Mouse (Mus musculus): Measurements from ENCODE around the gene Senp2. TPM values are rescaled to one million over a fixed set of nuclear protein-coding genes. Genes with fewer than 3 reads are reported as not detected.

Gene Senp2
- polyA plus RNA-seq, 1 experiment from 2014 or later = 66.8 TPM

DNA sequence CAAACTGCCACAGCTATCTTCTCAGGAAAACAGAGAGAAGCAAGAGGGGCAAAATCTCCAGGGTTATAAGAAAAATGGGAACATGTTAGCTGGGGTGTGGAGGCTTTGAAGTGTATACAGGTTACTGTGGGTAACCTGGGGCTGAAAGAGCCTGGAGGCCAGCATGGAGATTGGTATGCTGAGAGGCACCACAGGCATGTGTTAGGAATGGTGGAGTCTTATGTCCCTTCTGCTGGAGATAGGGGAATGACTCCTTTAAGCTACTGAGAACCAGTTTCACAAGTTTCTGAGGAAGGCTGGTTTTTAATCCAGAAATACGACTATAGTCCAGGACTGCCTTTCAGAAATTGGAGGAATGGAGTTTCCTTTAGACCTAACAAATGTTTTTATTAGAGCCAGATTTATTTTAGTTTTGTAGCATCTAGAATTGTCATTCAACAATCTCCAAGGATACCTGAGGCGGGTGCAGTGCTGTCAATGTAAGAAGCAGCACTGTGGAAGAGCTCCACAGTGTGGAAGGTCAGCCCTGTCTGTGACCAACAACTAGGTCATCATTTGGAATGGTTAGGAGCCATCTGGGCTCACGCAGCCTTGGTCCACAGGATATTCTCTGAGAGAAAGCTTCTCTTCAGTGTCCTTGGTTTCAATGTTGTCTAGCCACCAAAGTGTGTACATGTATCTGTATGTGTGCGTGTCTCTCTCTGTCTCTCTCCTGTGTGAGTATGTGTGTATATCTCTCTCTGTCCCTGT, 9.2 kb upstream of the Senp2 start:
- Histone ChIP-seq H3K36me3 (ENCODE audit: control insufficient read depth, insufficient read depth, low read length) (no peaks in the 10 kb centered on the region), H3K4me1 (ENCODE audit: control insufficient read depth, insufficient read depth, low read length) (no peaks in the 10 kb centered on the region), H3K9ac (ENCODE audit: low read length) (no peak overlapping the region), H3K4me2 (ENCODE audit: low read depth, severe bottlenecking) (no peak overlapping the region), H3K4me3 (ENCODE audit: low read depth, low read length) (no peak overlapping the region), H3K27ac (replicated peaks; ENCODE audit: low read depth, low read length) (no peak overlapping the region), H3K9me3 (ENCODE audit: control insufficient read depth, low read length) (no peaks in the 10 kb centered on the region), H3K27me3 (ENCODE audit: control insufficient read depth, insufficient read depth, low read length) (no peaks in the 10 kb centered on the region)
- ATAC-seq (ENCODE audit: insufficient number of reproducible peaks, low FRiP score, low TSS enrichment, low read depth) (no peak), DNase-seq (ENCODE audit: low spot score) (no peak)
- 83% methylated on average over 4 of the region's 4 CpGs for WGBS

DNA sequence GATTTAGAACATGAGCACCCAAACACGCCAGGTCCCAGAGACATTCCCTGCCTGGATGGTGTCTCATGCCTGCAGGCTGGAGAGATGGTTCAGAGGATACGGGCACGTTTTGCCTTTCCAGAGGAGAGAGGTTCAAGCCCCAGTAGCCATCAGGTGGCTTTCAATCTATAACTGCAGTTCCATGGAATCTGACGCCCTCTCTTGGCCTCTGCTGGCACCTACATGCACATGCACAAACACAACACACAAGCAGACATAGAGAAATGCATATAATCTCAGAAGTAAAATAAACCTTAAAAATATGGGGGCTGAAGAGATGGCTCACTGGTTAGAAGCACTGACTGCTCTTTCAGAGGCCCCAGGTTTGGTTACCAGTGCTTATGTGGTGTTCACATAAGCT, 8.1 kb upstream of the Senp2 start:
- no peak overlapping the region for H3K4me3 ChIP-seq (ENCODE audit: low read depth, low read length)
- WGBS = 64% methylated on average over 4 of the region's 4 CpGs
- H3K27ac ChIP-seq (replicated peaks; ENCODE audit: low read depth, low read length) = no peak overlapping the region
- H3K9me3 ChIP-seq (ENCODE audit: control insufficient read depth, low read length) = no peaks in the 10 kb centered on the region
- no peaks in the 10 kb centered on the region for H3K36me3 ChIP-seq (ENCODE audit: control insufficient read depth, insufficient read depth, low read length)
- H3K9ac ChIP-seq (ENCODE audit: low read length) = no peak overlapping the region
- H3K4me2 ChIP-seq (ENCODE audit: low read depth, severe bottlenecking) = no peak overlapping the region
- H3K27me3 ChIP-seq (ENCODE audit: control insufficient read depth, insufficient read depth, low read length) = no peaks in the 10 kb centered on the region
- DNase-seq (ENCODE audit: low spot score) (no peak), ATAC-seq (ENCODE audit: insufficient number of reproducible peaks, low FRiP score, low TSS enrichment, low read depth) (no peak)
- H3K4me1 ChIP-seq (ENCODE audit: control insufficient read depth, insufficient read depth, low read length) = no peaks in the 10 kb centered on the region

DNA sequence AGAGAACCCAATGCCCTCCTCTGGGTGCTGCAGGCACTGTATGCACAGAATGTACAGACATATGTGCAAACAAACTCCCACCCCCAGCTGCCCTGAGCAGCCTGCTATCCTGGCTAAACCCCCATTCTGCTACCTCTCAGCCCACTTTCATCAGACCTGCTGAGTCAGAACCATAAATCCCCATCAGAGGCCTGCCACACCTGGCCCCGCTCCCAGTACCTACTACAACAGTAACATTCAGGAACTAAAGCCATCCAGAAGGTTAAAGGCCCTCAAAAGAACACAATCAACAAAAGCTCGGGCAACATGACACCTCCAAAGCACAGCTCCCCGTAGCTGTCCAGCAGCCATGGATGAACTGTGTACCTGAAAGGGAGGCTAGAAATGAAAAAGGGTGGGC, 7.7 kb upstream of the Senp2 start:
- Histone ChIP-seq H3K27ac (replicated peaks; ENCODE audit: low read depth, low read length) (no peak overlapping the region), H3K36me3 (ENCODE audit: control insufficient read depth, insufficient read depth, low read length) (no peaks in the 10 kb centered on the region), H3K9me3 (ENCODE audit: control insufficient read depth, low read length) (no peaks in the 10 kb centered on the region), H3K9ac (ENCODE audit: low read length) (no peak overlapping the region), H3K4me1 (ENCODE audit: control insufficient read depth, insufficient read depth, low read length) (no peaks in the 10 kb centered on the region), H3K4me3 (ENCODE audit: low read depth, low read length) (no peak overlapping the region), H3K4me2 (ENCODE audit: low read depth, severe bottlenecking) (no peak overlapping the region), H3K27me3 (ENCODE audit: control insufficient read depth, insufficient read depth, low read length) (no peaks in the 10 kb centered on the region)
- no peak for DNase-seq (ENCODE audit: low spot score)
- WGBS = 65% methylated on average over 3 of the region's 3 CpGs
- ATAC-seq (ENCODE audit: insufficient number of reproducible peaks, low FRiP score, low TSS enrichment, low read depth) = no peak

DNA sequence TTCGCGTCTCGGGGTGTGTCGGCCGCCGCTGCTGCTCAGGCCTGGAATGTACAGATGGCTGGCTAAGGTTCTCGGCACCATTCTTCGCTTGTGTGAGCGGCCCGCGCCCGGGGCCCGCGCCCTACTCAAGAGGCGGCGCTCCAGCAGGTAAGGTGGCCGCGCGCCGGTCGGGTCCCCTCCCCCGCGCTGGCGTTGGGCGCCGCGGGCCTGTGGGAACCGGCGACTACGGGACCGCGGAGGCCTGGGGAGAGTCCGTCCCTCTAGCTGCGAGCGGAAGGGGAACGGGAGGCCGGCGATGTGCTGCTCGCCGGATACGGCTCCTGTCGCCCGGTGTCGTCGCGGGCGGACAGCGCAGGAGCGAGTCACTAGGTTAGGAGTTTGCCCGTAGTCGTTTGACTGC, 312 bp downstream of the Senp2 start:
- Histone ChIP-seq H3K9me3 (ENCODE audit: control insufficient read depth, low read length) (no peaks in the 10 kb centered on the region), H3K4me3 (ENCODE audit: low read depth, low read length) (peak overlapping the region; percentile 99), H3K4me1 (ENCODE audit: control insufficient read depth, insufficient read depth, low read length) (peaks cover 4% of the 10 kb centered on the region; the same call in 1 of the 2 replicates), H3K4me2 (ENCODE audit: low read depth, severe bottlenecking) (peak overlapping the region; percentile 71), H3K36me3 (ENCODE audit: control insufficient read depth, insufficient read depth, low read length) (no peaks in the 10 kb centered on the region), H3K27ac (replicated peaks; ENCODE audit: low read depth, low read length) (no peak overlapping the region), H3K9ac (ENCODE audit: low read length) (peak overlapping the region; percentile 87), H3K27me3 (ENCODE audit: control insufficient read depth, insufficient read depth, low read length) (no peaks in the 10 kb centered on the region)
- DNase-seq (ENCODE audit: low spot score) (no peak), ATAC-seq (ENCODE audit: insufficient number of reproducible peaks, low FRiP score, low TSS enrichment, low read depth) (peak; percentile 66)
- WGBS = under 1% methylated on average over 50 of the region's 51 CpGs

DNA sequence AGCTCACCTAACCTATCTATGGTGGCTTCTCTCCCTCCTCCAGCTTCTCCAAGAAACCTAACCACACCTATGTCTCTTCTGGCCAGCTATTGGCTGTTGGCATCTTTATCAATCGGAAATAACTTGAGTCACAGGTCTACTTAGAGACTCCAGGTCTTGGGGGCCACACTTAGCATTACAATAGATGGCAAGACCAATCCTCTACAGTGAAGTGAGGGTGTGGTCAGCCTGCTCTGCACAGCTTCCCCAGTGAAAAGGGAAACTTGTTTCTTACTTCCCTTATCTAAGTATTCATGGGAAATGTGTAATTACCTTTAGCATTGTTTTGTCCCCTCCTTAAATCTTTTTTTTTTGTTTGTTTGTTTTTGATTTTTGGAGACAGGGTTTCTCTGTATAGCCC, 6.3 kb downstream of the Senp2 start:
- no peak for ATAC-seq (ENCODE audit: insufficient number of reproducible peaks, low FRiP score, low TSS enrichment, low read depth)
- Histone ChIP-seq H3K4me2 (ENCODE audit: low read depth, severe bottlenecking) (no peak overlapping the region), H3K4me1 (ENCODE audit: control insufficient read depth, insufficient read depth, low read length) (no peaks in the 10 kb centered on the region), H3K4me3 (ENCODE audit: low read depth, low read length) (no peak overlapping the region), H3K27ac (replicated peaks; ENCODE audit: low read depth, low read length) (no peak overlapping the region), H3K9ac (ENCODE audit: low read length) (no peak overlapping the region), H3K27me3 (ENCODE audit: control insufficient read depth, insufficient read depth, low read length) (no peaks in the 10 kb centered on the region), H3K36me3 (ENCODE audit: control insufficient read depth, insufficient read depth, low read length) (peaks cover 13% of the 10 kb centered on the region; the same call in 1 of the 2 replicates), H3K9me3 (ENCODE audit: control insufficient read depth, low read length) (no peaks in the 10 kb centered on the region)
- WGBS = 93% methylated on average over 1 of the region's 1 CpGs
- DNase-seq (ENCODE audit: low spot score) = no peak

DNA sequence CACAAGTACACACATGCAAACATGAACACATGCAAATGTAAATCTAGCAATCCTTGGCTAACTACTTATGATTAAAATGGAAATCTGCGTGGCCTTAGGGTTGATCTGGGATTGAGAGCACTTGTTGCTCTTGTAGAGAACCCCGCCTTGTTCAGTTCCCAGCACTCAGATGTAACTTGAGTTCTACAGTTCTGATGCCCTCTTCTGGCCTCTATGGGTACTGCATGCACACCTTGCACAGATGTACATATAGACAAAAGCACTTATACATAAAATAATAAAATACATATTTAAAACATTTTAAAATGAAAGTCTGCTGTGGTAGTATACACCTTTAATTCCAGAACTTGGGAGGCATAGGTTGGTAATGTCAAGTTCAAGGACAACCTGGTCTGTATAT, 12.8 kb downstream of the Senp2 start:
- Histone ChIP-seq H3K9me3 (ENCODE audit: control insufficient read depth, low read length) (no peaks in the 10 kb centered on the region; the same call in 1 of the 2 replicates), H3K4me2 (ENCODE audit: low read depth, severe bottlenecking) (no peak overlapping the region), H3K36me3 (ENCODE audit: control insufficient read depth, insufficient read depth, low read length) (peaks cover 18% of the 10 kb centered on the region), H3K4me1 (ENCODE audit: control insufficient read depth, insufficient read depth, low read length) (no peaks in the 10 kb centered on the region), H3K27ac (replicated peaks; ENCODE audit: low read depth, low read length) (no peak overlapping the region), H3K4me3 (ENCODE audit: low read depth, low read length) (no peak overlapping the region), H3K27me3 (ENCODE audit: control insufficient read depth, insufficient read depth, low read length) (no peaks in the 10 kb centered on the region), H3K9ac (ENCODE audit: low read length) (no peak overlapping the region)
- DNase-seq (ENCODE audit: low spot score) (peak; percentile 42), ATAC-seq (ENCODE audit: insufficient number of reproducible peaks, low FRiP score, low TSS enrichment, low read depth) (no peak)
- 96% methylated on average over 2 of the region's 2 CpGs for WGBS

DNA sequence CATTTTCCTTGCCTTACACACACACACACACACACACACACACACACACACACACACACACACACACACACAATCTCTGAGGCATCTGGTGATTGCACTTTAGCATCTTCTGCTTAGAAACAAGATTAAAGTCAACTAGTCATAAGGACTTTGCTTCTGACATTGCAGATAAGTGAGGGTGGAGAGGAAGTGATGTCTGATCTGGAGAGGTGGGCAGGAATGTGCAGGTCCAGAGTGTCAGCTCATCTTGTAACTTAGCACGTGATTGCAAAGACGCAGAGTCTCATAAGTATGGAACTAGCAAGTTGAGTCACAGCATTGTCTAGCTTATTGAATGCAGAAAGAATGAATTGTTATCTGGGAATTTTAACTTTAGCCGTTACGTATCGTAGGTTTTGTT, 18.2 kb downstream of the Senp2 start:
- no peak overlapping the region for H3K4me3 ChIP-seq (ENCODE audit: low read depth, low read length)
- no peaks in the 10 kb centered on the region for H3K27me3 ChIP-seq (ENCODE audit: control insufficient read depth, insufficient read depth, low read length)
- H3K4me2 ChIP-seq (ENCODE audit: low read depth, severe bottlenecking) = no peak overlapping the region
- H3K9ac ChIP-seq (ENCODE audit: low read length) = no peak overlapping the region
- no peak for ATAC-seq (ENCODE audit: insufficient number of reproducible peaks, low FRiP score, low TSS enrichment, low read depth)
- H3K4me1 ChIP-seq (ENCODE audit: control insufficient read depth, insufficient read depth, low read length) = no peaks in the 10 kb centered on the region
- peaks cover 14% of the 10 kb centered on the region for H3K36me3 ChIP-seq (ENCODE audit: control insufficient read depth, insufficient read depth, low read length)
- 94% methylated on average over 5 of the region's 5 CpGs for WGBS
- no peaks in the 10 kb centered on the region for H3K9me3 ChIP-seq (ENCODE audit: control insufficient read depth, low read length)
- no peak for DNase-seq (ENCODE audit: low spot score)
- H3K27ac ChIP-seq (replicated peaks; ENCODE audit: low read depth, low read length) = no peak overlapping the region

DNA sequence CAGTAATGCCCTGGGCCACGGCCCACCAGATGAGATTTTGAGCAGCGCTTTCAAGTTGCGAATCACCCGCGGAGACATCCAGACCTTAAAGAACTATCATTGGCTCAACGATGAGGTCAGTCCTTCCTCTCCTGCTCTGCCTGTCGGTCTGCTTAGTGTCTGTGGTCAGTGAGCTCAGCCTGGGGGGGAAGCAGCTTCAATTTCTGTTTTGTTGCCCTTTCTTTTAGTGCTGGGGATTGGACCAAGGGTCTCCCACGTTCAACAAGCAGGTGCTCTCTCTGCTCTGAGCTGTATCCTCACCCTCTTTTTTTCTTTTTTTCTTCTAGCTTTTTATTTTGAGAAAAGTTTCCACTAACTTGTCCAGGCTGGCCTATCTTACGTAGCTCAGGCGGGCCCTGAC, 29.3 kb downstream of the Senp2 start:
- Histone ChIP-seq H3K4me2 (ENCODE audit: low read depth, severe bottlenecking) (no peak overlapping the region), H3K9me3 (ENCODE audit: control insufficient read depth, low read length) (no peaks in the 10 kb centered on the region), H3K27ac (replicated peaks; ENCODE audit: low read depth, low read length) (no peak overlapping the region), H3K4me3 (ENCODE audit: low read depth, low read length) (no peak overlapping the region), H3K27me3 (ENCODE audit: control insufficient read depth, insufficient read depth, low read length) (no peaks in the 10 kb centered on the region), H3K4me1 (ENCODE audit: control insufficient read depth, insufficient read depth, low read length) (no peaks in the 10 kb centered on the region), H3K36me3 (ENCODE audit: control insufficient read depth, insufficient read depth, low read length) (peaks cover 13% of the 10 kb centered on the region; the same call in 1 of the 2 replicates), H3K9ac (ENCODE audit: low read length) (no peak overlapping the region)
- no peak for ATAC-seq (ENCODE audit: insufficient number of reproducible peaks, low FRiP score, low TSS enrichment, low read depth)
- DNase-seq (ENCODE audit: low spot score) = no peak
- 91% methylated on average over 10 of the region's 10 CpGs for WGBS

DNA sequence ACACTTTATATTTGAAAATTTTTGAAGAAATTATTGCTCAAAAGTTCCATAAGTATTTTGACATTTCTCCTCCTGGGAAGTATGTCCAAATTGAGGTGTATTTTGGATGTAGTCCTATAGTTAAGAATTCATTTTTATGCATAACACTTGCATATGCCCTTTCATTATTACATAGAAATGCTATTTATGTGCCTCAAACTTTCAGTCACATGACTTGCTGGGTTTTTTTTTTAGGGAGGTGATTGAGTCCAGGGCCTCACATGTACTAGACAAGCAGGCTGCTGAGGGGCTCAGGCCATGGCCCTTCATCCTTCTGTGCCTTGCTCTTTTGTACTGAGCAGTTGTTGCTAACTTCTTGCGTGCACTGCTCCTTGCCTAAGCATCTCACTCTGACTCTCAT, 30.7 kb downstream of the Senp2 start:
- 85% methylated on average over 1 of the region's 1 CpGs for WGBS
- no peak for ATAC-seq (ENCODE audit: insufficient number of reproducible peaks, low FRiP score, low TSS enrichment, low read depth)
- no peak overlapping the region for H3K9ac ChIP-seq (ENCODE audit: low read length)
- no peak for DNase-seq (ENCODE audit: low spot score)
- H3K27me3 ChIP-seq (ENCODE audit: control insufficient read depth, insufficient read depth, low read length) = no peaks in the 10 kb centered on the region
- no peaks in the 10 kb centered on the region for H3K4me1 ChIP-seq (ENCODE audit: control insufficient read depth, insufficient read depth, low read length)
- H3K4me2 ChIP-seq (ENCODE audit: low read depth, severe bottlenecking) = no peak overlapping the region
- peaks cover 17% of the 10 kb centered on the region; the same call in 1 of the 2 replicates for H3K36me3 ChIP-seq (ENCODE audit: control insufficient read depth, insufficient read depth, low read length)
- H3K4me3 ChIP-seq (ENCODE audit: low read depth, low read length) = no peak overlapping the region
- no peak overlapping the region for H3K27ac ChIP-seq (replicated peaks; ENCODE audit: low read depth, low read length)
- H3K9me3 ChIP-seq (ENCODE audit: control insufficient read depth, low read length) = no peaks in the 10 kb centered on the region
